Mouse (Mus musculus): ENCODE measurements around the gene Lpcat2b.

- TF ChIP-seq GATA1 (IDR thresholded peaks at IDR 0.05; ENCODE audit: low read length) (no peak), TAL1 (IDR thresholded peaks at IDR 0.05; ENCODE audit: low read length) (no peak)
Measured at GRCm38 (mm10) chr5:107411326-107411725, 20.0 kb upstream of the Lpcat2b start.
